Mouse (Mus musculus): Measurements from ENCODE around the gene Selenot.

Selenot gene

DNA sequence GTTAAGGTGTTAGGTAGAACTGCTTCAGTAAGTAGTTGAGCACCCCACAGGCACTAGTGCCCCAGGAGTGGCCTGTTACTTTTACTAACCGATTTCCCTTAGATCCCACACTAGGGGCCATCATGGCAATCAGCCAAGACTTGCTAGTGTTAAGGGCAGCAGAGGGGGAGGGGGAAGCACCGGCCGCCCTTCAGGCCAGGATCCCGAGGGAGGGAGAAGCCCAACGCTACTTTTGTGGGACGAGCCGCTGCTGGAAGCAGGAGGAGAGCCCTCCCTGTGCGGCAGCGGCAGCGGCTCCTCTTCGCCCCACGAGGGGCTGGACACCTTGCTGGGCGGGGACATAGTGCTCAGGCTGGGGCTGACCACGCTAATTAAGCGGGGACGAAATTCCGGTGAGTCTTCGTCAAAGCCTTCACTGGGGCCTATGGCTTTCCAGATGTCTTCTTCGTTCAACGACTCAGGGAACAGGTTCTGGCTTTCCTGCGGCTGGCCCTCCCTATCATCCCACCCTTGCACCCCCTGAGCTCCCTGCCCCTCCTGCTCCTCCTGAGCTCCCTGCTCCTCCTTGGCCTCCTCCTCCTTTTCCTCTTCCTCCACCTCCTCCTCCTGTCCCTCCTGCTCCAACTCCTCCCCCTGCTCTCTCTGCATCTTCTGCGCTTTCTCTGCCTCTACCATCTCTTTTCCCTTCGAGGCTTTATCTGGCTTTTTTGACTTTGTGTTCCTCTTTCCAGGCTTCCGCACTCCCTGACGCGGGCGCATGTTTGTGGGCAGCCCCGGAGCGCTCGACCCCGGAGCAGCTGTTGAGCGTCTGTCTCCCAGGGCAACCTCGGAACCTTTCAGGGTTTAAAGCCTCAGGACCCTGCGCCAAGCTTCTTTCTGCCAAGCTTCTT lies 60.2 kb downstream of the Selenot start, which contains the start of gene Erich6:
Gene Erich6 (minus strand): TSS at position 802 of the 890 bp plus-strand sequence.
- DNase-seq (ENCODE audit: low spot score in 2 of 2): peak; percentile 20 to 22

Measured in right cerebral cortex, adult 2 months (tissue).